In the genomic region with DNA sequence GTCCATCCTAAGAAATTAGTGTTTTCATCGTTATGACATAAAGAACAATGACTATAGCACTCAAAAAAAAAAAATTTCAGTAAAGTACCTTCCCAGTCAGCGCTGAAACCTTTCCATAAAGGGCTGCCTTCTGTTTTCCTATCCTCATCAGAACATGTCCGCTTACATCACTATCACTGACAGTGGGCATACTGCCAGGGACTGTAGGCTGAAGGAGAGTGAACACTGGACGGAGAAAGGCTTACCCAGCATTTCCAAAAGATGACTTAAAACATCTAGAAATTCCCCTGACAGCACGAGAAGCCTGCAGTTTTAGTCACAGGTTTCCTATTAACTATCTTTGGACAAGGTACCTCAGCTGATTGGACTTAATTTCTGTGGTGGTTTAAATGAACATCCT, we compare ENCODE assay signal across 21 mouse cellular contexts. TPM values are rescaled to one million over a fixed set of nuclear protein-coding genes. Genes with fewer than 3 reads are reported as not detected.
DNase-seq lines count a peak whose midpoint lies in the region; ATAC-seq and TF ChIP-seq lines count a peak whose summit lies in the region.
"Had no signal": no experiment of that assay in that cellular context is flagged by ENCODE, and none has a peak within 500 bp of the region (broad histone marks: within the 10 kb centered on the region; RNA-seq: fewer than 3 reads in every experiment).

No protein-coding gene starts in this region.

- no peak overlapping the region for H3K4me3 ChIP-seq in heart, postnatal 0 days (ENCODE audit: low read depth, low read length)
- H3K4me3 ChIP-seq in heart, embryonic 11.5 days (ENCODE audit: low read depth, low read length), result no peak overlapping the region
- H3K4me3 ChIP-seq in kidney, embryonic 15.5 days (replicated peaks), result no peak overlapping the region
- H3K4me3 ChIP-seq: forebrain, embryonic 15.5 days; hindbrain, embryonic 15.5 days; intestine, embryonic 15.5 days; limb, embryonic 12.5 days; liver, embryonic 12.5 days; midbrain, embryonic 10.5 days had no signal

- no peaks in the 10 kb centered on the region for H3K27me3 ChIP-seq in heart, postnatal 0 days (ENCODE audit: control insufficient read depth, insufficient read depth, low read length)
- H3K27me3 ChIP-seq in heart, embryonic 11.5 days (ENCODE audit: control insufficient read depth, insufficient read depth, low read length), result no peaks in the 10 kb centered on the region
- H3K27me3 ChIP-seq in kidney, embryonic 15.5 days, result no peaks in the 10 kb centered on the region
- H3K27me3 ChIP-seq: forebrain, embryonic 15.5 days; hindbrain, embryonic 15.5 days; intestine, embryonic 15.5 days; limb, embryonic 12.5 days; liver, embryonic 12.5 days had no signal

- TF ChIP-seq CTCF in heart, postnatal 0 days (IDR thresholded peaks at IDR 0.05; ENCODE audit: low read depth), result no peak

- H3K27ac ChIP-seq in heart, postnatal 0 days (ENCODE audit: low read depth), result no peak overlapping the region
- no peak overlapping the region for H3K27ac ChIP-seq in heart, embryonic 11.5 days (ENCODE audit: low read depth, low read length)
- no peak overlapping the region for H3K27ac ChIP-seq in kidney, embryonic 15.5 days
- H3K27ac ChIP-seq: forebrain, embryonic 15.5 days; hindbrain, embryonic 15.5 days; intestine, embryonic 15.5 days; limb, embryonic 12.5 days; liver, embryonic 12.5 days; macrophage; midbrain, embryonic 10.5 days; stomach, postnatal 0 days had no signal

- peak; percentile 55 for ATAC-seq in heart, postnatal 0 days (ENCODE audit: insufficient read depth, low read depth)
- ATAC-seq in heart, embryonic 11.5 days (replicated peaks; ENCODE audit: insufficient number of reproducible peaks, low FRiP score, low TSS enrichment), result no peak
- ATAC-seq in kidney, embryonic 15.5 days (replicated peaks; ENCODE audit: low FRiP score), result no peak
- ATAC-seq: CD4-positive, CD25-positive, alpha-beta regulatory T cell, adult 4 months; forebrain, embryonic 15.5 days; intestine, embryonic 15.5 days; liver, embryonic 12.5 days had no signal

- no peaks in the 10 kb centered on the region for H3K4me1 ChIP-seq in heart, postnatal 0 days (ENCODE audit: control insufficient read depth, insufficient read depth)
- no peaks in the 10 kb centered on the region for H3K4me1 ChIP-seq in heart, embryonic 11.5 days (ENCODE audit: control insufficient read depth, insufficient read depth, low read length)
- peaks cover 6% of the 10 kb centered on the region for H3K4me1 ChIP-seq in kidney, embryonic 15.5 days
- H3K4me1 ChIP-seq: forebrain, embryonic 15.5 days; hindbrain, embryonic 15.5 days; intestine, embryonic 15.5 days; limb, embryonic 12.5 days; liver, embryonic 12.5 days; midbrain, embryonic 10.5 days had no signal

- no peak for TF ChIP-seq EP300 in heart, postnatal 0 days (IDR thresholded peaks at IDR 0.05; ENCODE audit: low read depth)

- 34% methylated on average over 5 of the region's 5 CpGs for WGBS in heart, postnatal 0 days
- WGBS in heart, embryonic 11.5 days (ENCODE audit: insufficient replicate concordance), result 76% methylated on average over 5 of the region's 5 CpGs
- WGBS in kidney, embryonic 15.5 days, result 93% methylated on average over 5 of the region's 5 CpGs

- no peak overlapping the region for H3K4me2 ChIP-seq in heart, postnatal 0 days (ENCODE audit: low read depth, low read length)
- H3K4me2 ChIP-seq in heart, embryonic 11.5 days, result no peak overlapping the region
- H3K4me2 ChIP-seq in kidney, embryonic 15.5 days, result no peak overlapping the region
- H3K4me2 ChIP-seq: forebrain, embryonic 15.5 days; hindbrain, embryonic 15.5 days; intestine, embryonic 15.5 days; limb, embryonic 12.5 days; liver, embryonic 12.5 days had no signal

- H3K9me3 ChIP-seq in heart, postnatal 0 days (replicated peaks; ENCODE audit: control insufficient read depth, low read length), result no peaks in the 10 kb centered on the region
- no peaks in the 10 kb centered on the region for H3K9me3 ChIP-seq in heart, embryonic 11.5 days (replicated peaks; ENCODE audit: control insufficient read depth, low read length)
- no peaks in the 10 kb centered on the region for H3K9me3 ChIP-seq in kidney, embryonic 15.5 days (replicated peaks)
- H3K9me3 ChIP-seq: forebrain, embryonic 15.5 days; hindbrain, embryonic 15.5 days; intestine, embryonic 15.5 days; limb, embryonic 12.5 days; liver, embryonic 12.5 days; midbrain, embryonic 10.5 days had no signal

- H3K9ac ChIP-seq in heart, postnatal 0 days (replicated peaks; ENCODE audit: low read depth, low read length), result no peak overlapping the region
- H3K9ac ChIP-seq in heart, embryonic 11.5 days (ENCODE audit: low read depth, low read length), result no peak overlapping the region
- no peak overlapping the region for H3K9ac ChIP-seq in kidney, embryonic 15.5 days
- H3K9ac ChIP-seq: forebrain, embryonic 15.5 days; hindbrain, embryonic 15.5 days; intestine, embryonic 15.5 days; limb, embryonic 12.5 days; liver, embryonic 12.5 days had no signal

- H3K36me3 ChIP-seq in heart, postnatal 0 days (replicated peaks; ENCODE audit: control insufficient read depth, insufficient read depth, low read length), result peaks cover 33% of the 10 kb centered on the region
- H3K36me3 ChIP-seq in heart, embryonic 11.5 days (ENCODE audit: control insufficient read depth, insufficient read depth, low read length), result peaks cover 7% of the 10 kb centered on the region; the same call in 1 of the 2 replicates
- H3K36me3 ChIP-seq in kidney, embryonic 15.5 days, result peaks cover 40% of the 10 kb centered on the region
- H3K36me3 ChIP-seq: intestine, embryonic 15.5 days had no signal

- DNase-seq in adrenal gland, postnatal 14 days, result peak; percentile 20
- DNase-seq in adrenal gland, postnatal 4 days (ENCODE audit: low spot score in 2 of 2), result no peak
- DNase-seq in heart, postnatal 0 days (ENCODE audit: low spot score), result peak; percentile 36
- peak; percentile 33 for DNase-seq in kidney, postnatal 14 days
- DNase-seq in NIH3T3 (ENCODE audit: low read depth), result peak; percentile 7
- no peak for DNase-seq in left cerebral cortex, adult 11 months (ENCODE audit: low spot score)
- DNase-seq: embryo, embryonic 11 days; gastrocnemius, postnatal 36 days; right cerebral cortex, adult 18-20 months had no signal

RNA-seq across cellular contexts. Expression of gene Slc35a1, which starts 13.5 kb away (rescaled TPM):
- total RNA-seq in adrenal gland, postnatal 14 days (2021), result 35.7 and 40.5 TPM in 2 replicates
- 10 to 100 TPM; 46.8 to 47.4 TPM for total RNA-seq in adrenal gland, postnatal 4 days (2021)
- total RNA-seq in heart, postnatal 0 days (2014; rRNA removed; ENCODE audit: low replicate concordance), result 29.1 and 30.6 TPM in 2 replicates
- polyA plus RNA-seq in heart, postnatal 0 days (2015; fragmentation: Nextera tagmentation; extraction: Ambion mirVana), result 31.8 and 32.2 TPM in 2 replicates
- 50.5 and 51.0 TPM in 2 replicates for polyA plus RNA-seq in heart, embryonic 11.5 days (2014; fragmentation: Nextera tagmentation; extraction: Ambion mirVana)
- 68.9 and 70.2 TPM in 2 replicates for polyA plus RNA-seq in kidney, embryonic 15.5 days (2015; fragmentation: Nextera tagmentation; extraction: Ambion mirVana)

RNA-seq across cellular contexts. Expression of gene Cfap206, which starts 56.3 kb away (rescaled TPM):
- total RNA-seq in adrenal gland, postnatal 14 days (2021), result 0.41 and 1.2 TPM in 2 replicates
- under 1 TPM; 0.51 to 0.81 TPM for total RNA-seq in adrenal gland, postnatal 4 days (2021)
- not detected in 2 replicates for total RNA-seq in heart, postnatal 0 days (2014; rRNA removed; ENCODE audit: low replicate concordance)
- polyA plus RNA-seq in heart, postnatal 0 days (2015; fragmentation: Nextera tagmentation; extraction: Ambion mirVana), result 0.44 TPM in 1 of 2 replicates, not detected in the other
- polyA plus RNA-seq in heart, embryonic 11.5 days (2014; fragmentation: Nextera tagmentation; extraction: Ambion mirVana), result 0.14 TPM in 1 of 2 replicates, not detected in the other
- 0.91 and 1.3 TPM in 2 replicates for polyA plus RNA-seq in kidney, embryonic 15.5 days (2015; fragmentation: Nextera tagmentation; extraction: Ambion mirVana)
- total RNA-seq: gastrocnemius, postnatal 36 days had no signal
- polyA plus RNA-seq: CD4-positive, CD25-positive, alpha-beta regulatory T cell, adult 4 months; large intestine, adult 2 months; liver, embryonic 12.5 days; macrophage had no signal

RNA-seq across cellular contexts. Expression of gene Rars2, which starts 59.0 kb away (rescaled TPM):
- 43.1 and 51.2 TPM in 2 replicates for total RNA-seq in adrenal gland, postnatal 14 days (2021)
- 10 to 100 TPM; 40.0 to 48.6 TPM for total RNA-seq in adrenal gland, postnatal 4 days (2021)
- total RNA-seq in heart, postnatal 0 days (2014; rRNA removed; ENCODE audit: low replicate concordance), result 19.4 and 93.2 TPM in 2 replicates
- 49.7 and 51.2 TPM in 2 replicates for polyA plus RNA-seq in heart, postnatal 0 days (2015; fragmentation: Nextera tagmentation; extraction: Ambion mirVana)
- 54.8 and 56.3 TPM in 2 replicates for polyA plus RNA-seq in heart, embryonic 11.5 days (2014; fragmentation: Nextera tagmentation; extraction: Ambion mirVana)
- polyA plus RNA-seq in kidney, embryonic 15.5 days (2015; fragmentation: Nextera tagmentation; extraction: Ambion mirVana), result 71.5 and 76.0 TPM in 2 replicates

RNA-seq across cellular contexts. Expression of gene Orc3, which starts 59.0 kb away (rescaled TPM):
- 62.1 and 76.6 TPM in 2 replicates for total RNA-seq in adrenal gland, postnatal 14 days (2021)
- total RNA-seq in adrenal gland, postnatal 4 days (2021), result 10 to 100 TPM; 83.4 to 84.8 TPM
- 41.0 and 47.8 TPM in 2 replicates for total RNA-seq in heart, postnatal 0 days (2014; rRNA removed; ENCODE audit: low replicate concordance)
- 50.0 and 51.4 TPM in 2 replicates for polyA plus RNA-seq in heart, postnatal 0 days (2015; fragmentation: Nextera tagmentation; extraction: Ambion mirVana)
- polyA plus RNA-seq in heart, embryonic 11.5 days (2014; fragmentation: Nextera tagmentation; extraction: Ambion mirVana), result 84.7 and 90.1 TPM in 2 replicates
- 91.0 and 92.3 TPM in 2 replicates for polyA plus RNA-seq in kidney, embryonic 15.5 days (2015; fragmentation: Nextera tagmentation; extraction: Ambion mirVana)

Comparison
In these comparisons a context has a peak if more than half of its experiments do, and no peak if none do; other contexts are left out.
1. DNase-seq: peak in adrenal gland, postnatal 14 days (single experiment), heart, postnatal 0 days (single experiment), kidney, postnatal 14 days (single experiment) and NIH3T3 (single experiment); none in adrenal gland, postnatal 4 days (0 of 2) and left cerebral cortex, adult 11 months (single experiment).